Mouse (Mus musculus): Measurements from ENCODE around the gene Diexf.

Diexf gene

DNA sequence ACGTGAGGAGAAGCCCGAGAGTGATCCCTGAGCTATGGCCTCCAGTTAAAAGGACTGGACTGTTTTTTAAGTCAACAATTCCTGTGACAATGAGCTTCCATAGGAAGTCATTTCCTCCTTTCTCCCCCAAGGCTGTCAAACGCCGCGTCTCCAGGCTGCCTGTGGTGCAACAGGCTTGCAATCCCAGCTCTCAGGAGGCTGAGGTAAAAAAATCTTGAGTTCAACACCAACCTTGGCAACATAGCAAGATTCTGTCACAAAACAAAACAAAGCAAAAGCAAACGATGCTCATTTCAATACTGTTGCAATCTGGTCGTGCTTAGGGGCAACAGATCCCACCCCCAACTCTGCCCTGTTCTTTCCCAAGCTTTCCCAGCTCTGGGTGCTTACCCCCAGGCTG lies 8.0 kb upstream of the Diexf start:
- DNase-seq: no peak

DNA sequence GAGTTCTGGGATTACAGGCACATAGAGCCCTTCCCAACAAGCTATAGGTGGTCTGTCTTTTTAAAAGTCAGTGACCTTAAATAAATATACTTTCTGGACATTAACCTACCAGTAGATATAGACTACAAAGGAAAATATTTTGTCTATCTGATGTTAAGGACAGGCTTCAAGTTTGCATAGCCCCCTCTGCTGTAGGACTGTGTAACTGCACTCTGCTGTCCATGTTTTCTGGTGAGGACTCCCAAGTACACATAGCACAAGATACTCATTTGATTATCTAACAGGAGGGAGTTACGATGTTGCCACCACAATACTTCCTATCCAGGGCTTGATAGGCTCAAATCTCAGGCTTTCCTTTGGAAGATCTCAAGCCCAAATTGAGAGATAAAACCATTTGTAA lies 3.7 kb upstream of the Diexf start:
- no peak for DNase-seq

DNA sequence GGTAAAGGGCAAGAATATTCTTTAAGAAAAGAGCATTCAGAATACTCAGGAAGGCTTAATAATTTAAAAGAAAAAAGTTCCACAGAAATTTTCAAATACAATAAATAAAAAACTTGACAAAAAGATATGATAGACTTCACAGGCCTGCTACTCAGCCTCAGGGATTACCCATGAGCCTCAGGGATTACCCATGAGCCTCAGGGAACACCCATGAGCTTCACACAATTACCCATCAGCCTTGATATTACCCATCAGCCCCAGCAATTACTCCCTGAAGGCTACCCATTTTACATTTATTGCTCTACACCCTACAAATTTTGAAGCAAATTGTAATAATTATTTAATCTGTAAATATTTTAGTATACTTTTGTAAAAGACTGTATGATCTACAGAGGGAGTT lies 2.3 kb upstream of the Diexf start:
- DNase-seq: no peak

DNA sequence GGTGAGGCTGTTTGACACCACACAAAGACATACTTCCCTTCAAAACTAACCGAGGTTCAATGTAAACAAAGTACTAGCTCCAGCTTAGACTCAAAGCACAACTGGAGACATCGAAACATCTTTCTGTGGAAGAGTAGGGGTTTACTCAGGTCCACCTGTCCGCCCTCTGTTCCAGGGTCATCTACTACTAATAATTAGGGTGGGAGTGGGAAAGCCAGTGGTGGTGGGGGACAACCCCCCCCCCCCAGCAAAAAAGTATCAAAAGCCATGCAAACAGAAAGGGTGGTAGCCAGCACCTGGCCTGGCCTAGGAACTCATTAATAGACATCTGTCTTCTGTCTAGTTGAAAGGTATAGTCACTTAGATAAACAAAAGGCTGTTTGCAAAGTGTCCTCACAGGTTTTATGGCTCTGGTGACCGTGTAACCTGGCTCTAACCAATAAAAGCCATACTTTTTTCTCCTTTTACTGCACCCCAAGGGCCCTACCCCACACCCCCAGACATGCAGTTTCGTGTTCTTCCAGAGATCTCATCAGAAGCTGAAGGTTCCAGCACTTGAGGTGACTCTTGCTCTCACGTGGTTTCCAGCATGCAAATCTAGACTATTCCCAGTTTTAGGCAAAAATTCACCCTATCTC lies 1.4 kb upstream of the Diexf start:
- no peak for DNase-seq

DNA sequence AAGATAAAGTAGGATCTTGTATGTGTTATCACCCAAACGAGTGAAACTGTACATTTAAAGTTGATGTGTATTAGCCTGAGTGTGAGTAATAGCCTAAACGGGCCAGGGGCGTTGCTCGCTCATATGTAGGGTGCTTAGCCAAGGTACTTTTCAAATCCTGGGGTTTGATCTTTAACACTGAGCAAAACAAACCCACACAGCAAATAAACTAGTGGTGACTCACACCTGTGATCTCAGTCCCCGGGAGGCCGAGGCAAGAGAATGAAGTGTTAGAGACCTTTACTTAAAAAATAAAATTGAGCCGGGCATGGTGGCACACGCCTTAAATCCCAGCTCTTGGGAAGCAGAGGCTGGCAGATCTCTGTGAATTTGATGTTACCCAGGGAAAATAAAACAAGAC lies 767 bp upstream of the Diexf start:
- no peak for DNase-seq

DNA sequence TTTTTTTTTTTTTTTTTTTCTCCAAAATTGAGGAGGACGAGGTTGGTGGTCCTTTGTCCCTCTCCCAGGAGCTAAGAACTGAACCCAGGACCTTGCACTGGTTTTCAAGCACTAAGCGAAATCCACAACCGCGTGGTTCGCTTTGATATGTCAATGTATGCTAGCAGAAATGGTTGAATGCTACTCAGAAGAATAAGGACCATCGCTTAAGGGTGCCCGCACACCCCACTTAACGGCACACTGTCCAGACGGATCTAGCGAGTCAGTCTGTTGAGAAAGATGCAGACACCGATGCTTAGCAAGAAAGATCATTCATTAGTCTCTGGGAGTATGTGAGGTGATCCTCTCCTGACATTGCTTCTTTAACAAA lies 369 bp upstream of the Diexf start:
- DNase-seq: no peak

DNA sequence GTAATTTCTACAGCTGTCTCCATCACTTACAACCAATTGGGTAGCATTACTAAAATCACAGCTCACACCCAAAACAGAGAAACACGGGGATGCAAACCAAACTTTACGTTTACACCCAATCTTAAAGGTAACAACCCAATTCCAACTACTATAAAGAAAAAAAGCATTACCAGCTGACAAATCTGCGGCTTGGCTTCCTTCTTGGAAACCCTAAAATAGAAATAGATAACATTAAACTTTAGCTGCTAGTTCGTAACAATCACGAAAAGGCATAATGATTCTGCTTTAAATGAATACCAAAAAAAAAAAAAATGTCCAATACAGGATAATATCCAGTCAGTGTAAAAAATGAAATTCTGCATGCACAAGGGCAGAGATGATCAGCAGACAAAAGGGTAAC lies 751 bp downstream of the Diexf start:
- DNase-seq: no peak

DNA sequence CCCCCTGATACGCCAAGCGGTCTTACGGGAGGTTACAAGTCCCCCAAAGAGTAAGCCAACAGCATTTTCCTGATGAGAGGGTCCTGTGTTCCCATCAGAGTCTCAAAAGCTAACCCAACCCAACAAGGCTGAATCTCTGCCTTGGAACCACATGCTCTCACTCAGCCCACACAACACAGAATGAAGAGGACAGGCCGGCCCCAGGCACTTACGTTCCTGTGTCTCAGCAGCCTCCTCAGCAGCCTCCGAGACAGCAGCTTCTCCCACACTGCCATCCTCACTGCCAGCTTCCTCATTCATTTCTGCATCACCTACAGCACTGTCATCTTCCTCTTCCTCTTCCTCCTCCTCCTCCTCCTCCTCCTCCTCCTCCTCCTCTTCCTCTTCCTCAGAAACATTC lies 2.0 kb downstream of the Diexf start:
- DNase-seq: no peak

DNA sequence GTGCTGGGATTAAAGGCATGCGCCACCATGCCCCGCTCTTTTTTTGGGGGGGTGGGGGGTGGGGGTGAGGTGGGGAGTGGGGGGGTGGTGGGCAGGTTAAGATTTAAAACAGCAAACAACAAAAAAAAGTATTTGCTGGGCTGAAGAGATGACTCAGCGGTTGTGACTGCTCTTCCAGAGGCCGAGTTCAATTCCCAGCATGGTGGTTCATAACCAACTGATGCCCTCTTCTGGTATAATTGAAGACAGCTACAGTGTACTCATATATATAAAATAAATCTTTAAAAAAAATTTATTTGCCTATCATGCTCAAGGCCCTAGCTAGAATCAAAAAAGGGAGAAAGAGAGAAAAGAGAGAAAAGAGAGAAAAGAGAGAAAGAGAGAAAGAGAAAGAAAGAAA lies 4.2 kb downstream of the Diexf start:
- DNase-seq: no peak

DNA sequence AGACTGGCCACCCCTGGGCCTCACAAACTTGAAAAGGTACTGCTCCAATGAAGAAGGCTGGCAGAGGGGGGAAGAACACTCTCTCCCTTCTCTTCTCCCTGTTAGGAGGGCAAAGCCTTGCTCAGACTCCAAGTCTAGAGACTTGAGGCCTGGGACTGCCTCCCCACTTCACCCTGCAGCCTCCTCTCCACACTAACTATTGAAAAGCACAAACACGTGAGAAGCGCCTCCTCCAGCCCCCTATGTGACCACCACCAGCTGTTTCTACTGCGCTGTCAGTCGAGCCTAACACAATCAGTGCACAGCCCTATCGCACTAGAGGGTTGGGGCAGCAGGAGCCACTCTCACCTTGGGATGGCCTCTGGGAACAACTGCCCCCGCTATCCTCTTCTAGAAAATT lies 6.8 kb downstream of the Diexf start:
- no peak for DNase-seq

DNA sequence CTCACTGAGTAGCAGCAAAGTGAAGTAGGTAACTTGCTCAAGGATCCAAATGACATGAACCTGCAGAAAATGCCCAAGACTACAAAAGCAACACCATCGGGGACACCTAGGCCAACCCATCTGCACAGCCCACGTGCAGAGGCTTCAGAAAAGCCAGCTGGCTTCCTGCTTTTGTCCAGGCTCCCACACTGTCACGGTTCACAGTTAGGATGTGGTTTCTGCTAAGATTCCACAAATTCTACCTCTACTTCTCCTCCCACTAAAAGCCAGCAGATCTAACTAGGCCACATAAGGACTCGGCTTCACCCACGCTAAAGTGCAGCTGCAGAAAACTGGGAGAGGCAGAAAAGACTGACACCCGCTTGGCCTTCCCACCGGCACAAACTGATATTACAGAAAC lies 7.3 kb downstream of the Diexf start:
- DNase-seq: no peak

DNA sequence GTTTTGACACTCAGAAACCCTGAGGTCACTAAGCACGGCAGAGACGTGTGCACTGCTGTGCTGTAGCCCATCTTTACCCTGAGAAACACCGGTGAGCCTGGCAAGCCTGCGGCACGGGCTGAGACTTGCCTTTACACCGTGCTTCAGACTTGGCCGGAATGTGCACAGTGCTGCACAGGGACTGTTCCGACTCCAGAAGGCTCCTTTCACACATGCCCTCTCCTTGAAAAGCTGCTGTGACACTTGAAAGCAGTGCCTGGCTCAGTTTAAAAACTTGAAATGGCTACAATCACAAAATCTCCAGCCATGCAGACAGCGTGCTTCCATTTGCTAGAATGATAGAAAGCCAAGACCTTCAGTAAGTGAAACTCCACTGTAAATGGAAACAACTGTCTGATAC lies 18.0 kb downstream of the Diexf start:
- DNase-seq: no peak

DNA sequence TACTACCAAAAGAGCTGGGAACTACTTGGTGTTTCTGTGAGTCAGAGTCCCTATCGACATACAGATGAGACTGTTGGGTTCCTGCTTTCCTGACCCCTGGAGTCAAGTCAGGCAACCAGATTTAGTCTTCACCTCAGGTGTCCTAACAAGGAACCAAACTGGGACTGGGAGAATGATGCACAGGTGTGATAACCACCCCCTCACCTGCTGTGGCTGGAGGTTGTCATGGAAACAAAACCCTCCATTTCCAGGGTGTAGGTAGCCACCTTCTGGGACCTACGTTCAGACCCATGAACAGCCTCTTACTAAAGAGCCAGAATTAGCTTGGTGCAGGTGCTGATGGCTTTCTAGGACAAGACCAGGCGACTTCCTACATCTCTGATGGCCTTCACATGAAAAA lies 27.1 kb downstream of the Diexf start:
- no peak for DNase-seq

DNA sequence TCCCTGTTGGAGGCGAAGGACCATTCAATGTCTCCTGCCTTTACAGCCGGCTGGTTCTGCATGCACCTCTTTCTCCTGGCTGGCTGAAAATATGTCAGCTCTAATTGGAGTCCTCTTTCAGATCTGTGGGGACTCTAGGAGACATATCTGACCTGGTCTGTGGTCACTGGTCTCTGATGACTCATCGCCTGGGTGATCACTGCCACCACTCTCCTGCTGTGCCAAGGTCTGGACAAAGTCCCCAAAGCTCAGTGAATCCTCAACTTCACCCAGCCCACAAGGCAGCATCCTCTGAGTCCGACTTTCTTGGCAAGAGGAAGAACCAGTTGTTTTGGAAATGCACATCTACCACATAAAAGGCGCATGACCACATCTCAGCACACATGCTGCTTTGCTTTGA lies 27.5 kb downstream of the Diexf start:
- DNase-seq: peak; percentile 9 to 30

DNA sequence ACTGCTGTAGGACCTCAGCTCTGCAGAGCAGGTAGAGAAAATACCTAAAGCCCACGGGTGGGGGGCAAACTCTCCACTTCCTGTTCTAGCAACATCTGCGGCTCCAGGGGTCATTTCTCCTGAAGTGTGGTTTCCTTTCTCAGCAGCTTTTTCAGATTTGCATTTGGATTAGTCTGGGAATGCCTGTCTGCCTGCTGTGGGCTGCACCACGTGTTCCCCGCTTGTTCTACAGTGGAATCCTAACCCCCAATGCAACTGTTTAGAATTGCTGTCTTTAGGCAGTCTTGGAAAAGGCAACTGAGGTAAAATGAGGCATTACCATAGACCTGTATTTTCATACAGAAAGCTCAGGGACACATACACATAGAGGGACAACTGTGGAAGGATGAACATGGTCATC lies 28.0 kb downstream of the Diexf start:
- no peak for DNase-seq

DNA sequence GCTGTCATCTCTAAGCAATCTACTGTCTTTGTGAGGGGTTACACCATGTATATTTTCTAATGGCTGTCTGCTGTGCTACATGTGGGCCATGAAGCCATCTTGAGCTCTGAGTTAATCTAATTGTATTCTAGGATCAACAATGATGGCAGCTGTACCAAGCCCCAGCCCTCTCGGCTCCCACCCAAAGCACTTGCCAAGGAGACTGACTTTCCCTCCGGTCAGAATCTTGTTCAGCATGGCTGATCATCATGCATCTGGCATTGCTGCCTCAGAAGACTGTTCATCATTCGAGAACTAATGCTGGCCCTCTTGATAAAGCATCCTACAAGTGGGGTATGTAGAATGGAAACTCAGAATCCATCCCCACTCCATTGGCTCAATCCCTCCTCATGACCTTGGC lies 31.1 kb downstream of the Diexf start:
- no peak for DNase-seq

DNA sequence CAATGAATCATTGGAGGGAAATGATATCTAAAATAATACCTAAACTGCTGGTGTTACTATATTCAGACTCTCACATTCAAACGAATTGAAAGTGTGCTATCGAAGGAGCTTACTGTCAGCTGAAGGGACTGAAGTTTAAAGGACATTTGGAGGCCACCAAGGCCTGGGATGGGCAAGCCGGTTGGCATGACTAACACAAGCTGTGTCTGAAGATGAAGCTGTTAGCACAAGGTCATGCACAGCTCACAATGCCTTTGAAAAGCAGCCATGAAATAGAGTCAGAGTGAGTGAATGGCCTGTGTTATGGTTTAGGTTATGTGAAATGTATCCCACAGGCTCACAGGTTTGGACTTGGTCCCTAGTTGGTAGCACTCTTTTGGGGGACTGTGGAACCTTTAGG lies 36.5 kb downstream of the Diexf start:
- no peak for DNase-seq

DNA sequence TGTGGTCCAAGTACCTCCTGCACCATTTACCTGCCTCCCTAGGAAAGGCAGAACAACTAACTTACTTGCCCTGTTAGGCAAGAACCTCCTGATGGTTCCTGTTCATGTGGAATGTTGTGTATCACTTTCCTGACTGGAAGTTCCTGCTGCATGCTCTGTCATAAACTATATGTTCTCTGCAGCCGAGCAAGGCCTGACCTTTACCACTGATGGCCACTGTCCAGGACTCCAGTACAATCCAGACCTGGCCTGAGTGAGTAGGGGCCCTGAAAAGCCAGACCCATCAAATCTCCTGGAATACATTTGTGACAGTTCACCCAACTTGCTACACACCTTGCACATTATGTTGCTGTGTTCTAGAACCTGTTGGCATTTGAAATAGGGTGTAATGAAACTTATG lies 37.3 kb downstream of the Diexf start:
- no peak for DNase-seq

DNA sequence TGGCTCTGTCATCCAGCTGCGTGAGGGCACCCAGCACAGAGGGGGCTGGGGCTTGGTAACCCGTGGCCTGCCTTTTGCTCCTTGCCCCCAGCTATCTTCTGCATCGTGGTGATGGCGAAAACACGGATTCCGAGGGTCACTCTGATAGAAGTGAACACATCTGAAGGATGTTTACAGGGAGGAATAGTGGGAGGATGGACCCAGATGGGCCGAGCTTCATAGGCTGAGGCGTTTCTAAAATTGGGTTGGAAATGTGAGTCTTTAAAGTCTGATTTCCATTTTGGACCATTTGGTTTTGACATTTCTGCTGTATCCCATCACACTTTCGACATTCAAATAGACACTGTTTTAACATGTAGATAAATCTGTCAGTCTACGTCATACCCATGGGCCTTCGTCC lies 39.2 kb downstream of the Diexf start:
- no peak for DNase-seq

DNA sequence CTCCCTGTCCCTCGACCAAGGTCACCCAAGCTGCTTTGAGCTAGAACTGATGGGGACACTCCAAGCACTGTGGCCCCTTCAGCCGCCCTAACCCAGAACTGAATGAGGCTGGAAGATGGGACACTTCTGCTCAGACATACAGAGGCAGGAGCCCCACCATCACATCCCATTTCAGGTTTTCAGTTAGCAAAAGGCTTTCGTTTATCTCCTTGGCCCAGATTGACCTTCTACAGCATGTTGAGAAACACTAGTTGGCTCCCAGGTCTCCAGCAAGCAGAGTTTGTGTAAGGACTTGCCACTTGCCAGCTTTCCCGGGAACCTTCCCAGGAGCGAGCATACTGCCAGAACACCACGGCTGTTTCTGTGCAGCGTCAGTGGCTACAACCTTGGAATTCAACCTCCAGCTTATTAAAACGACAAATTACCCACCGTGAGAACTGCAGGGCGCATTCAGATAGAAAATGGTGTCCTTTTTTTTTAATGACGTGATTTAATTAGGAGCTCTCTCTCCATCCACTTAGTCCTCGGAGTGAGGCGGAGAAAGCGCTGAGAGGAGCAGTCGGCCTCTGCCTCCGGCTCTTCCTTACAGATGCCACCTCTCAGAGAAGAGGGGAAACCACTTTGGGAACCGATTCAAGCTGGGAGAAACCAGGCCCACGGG lies 39.7 kb downstream of the Diexf start:
- peak; percentile 26 to 30 for DNase-seq

DNA sequence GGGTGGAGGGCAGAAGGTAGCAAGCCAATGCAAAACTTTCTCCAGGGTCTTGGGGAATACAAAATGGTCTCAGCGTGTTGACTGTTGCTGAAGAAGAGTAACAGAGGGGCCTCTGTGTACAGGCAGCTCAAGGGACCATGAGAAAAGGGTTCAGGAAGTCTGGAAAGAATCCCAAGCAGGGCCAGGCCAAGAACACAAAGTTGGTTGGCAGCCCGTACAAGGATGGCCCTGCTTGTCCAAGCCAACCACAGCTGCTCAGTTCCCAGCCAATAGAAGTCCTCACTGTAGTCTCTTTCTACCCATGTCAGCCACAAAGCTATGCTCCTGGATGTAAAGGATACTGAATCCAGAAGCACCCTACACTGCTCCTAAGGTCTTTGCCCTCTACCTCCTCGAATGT lies 40.4 kb downstream of the Diexf start:
- DNase-seq: no peak

DNA sequence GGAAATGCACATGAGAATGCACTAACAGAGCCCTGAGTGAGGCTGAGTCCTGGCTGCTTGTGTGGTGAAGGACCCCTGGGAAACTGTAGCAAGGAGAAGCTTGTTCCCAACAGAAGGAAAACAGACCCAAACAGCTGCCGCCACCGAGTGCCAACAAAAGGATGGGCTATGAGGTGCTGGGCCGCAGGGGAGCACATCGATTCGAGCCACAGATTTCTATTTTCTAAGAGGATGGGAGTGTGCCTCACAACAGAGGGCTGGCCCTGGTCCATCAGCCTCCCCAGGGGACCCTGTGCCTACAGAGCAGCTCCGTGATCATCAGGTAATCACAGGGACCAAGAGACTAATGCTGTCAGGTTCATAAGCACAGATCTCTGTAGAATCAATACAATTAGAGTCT lies 40.9 kb downstream of the Diexf start:
- DNase-seq: no peak

DNA sequence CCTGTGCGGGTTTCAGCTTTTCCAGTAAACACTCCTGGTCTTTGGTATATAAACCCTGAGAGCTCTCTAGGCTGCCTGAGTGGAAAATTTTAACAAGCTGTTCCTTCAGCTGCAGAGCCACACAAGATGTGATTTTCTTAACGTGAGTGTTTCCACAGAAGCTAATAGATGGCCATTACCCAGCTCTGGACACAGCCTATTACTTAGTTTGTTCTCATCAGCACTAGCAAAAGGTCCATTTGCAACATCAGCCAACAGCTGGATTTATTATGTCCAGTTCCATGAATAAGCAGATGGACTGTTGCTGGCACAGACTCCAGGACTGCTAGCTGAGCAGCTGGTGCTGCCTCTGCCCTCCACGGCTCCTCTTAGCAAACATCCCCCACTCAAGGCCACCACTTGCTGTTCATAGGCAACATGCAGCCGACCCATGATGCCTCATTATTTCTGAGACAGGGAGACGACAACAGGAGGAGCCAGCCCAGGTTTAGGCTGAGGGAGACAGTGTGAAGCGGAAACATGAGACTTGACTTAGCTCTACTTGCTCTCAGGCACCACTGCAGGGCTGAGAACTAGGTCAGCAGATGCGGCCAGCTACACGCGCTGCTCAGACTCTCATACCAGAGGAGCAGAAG lies 43.1 kb downstream of the Diexf start:
- DNase-seq: no peak

DNA sequence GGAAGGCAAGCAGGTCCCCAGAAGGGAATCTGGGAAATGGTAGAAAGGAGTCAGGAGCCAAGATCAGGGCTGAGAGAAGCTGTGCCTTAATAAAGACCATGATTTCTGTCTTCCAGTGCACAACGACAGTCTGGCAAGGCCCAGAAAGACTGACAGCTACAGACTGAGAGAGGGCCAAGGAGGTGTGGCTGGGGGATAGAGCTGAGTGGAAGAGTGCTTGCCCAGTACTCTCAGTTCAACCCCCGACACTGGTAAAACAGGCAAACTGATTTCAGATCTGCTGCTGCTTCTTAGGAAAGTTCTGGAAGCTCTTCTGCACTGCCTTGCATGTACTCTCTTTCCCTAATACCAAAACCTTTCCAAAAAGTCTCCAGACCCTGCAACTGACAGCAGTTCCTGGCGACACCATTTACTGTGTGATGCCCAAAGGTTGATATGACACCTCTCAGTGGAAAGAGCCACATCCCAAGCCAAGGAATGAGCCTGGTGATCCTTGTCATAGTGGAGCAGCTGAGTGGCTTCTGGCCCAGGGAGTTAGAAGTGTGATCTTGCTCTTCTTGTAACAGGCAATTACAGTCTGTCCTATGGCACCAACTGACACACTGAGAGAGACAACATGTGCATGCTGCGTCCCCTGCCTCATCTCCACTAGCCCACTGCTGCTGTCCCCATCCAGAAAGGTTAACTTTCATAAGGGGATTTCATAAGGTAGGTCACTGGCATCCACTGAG lies 43.8 kb downstream of the Diexf start:
- DNase-seq: no peak

Measured in cerebellum, adult 18-20 months (tissue).